Mouse (Mus musculus): ENCODE measurements around the gene Mylpf. TPM values are rescaled to one million over a fixed set of nuclear protein-coding genes. Genes with fewer than 3 reads are reported as not detected.

Gene Mylpf
- total RNA-seq, 1 experiment, result 498 TPM

- DNase-seq (ENCODE audit: low read depth, low spot score), result peak; percentile 86
- no peaks in the 10 kb centered on the region for H3K4me1 ChIP-seq (ENCODE audit: control insufficient read depth in 2 of 2, insufficient read depth in 2 of 2, low read length in 2 of 2, poor library complexity in 1 of 2)
- no peaks in the 10 kb centered on the region for H3K9me3 ChIP-seq (ENCODE audit: control insufficient read depth, insufficient read depth, low read depth, low read length)
- in situ Hi-C loops (cut with MboI; ENCODE audit: low sequenced_read_pairs in 2 of 2, unreplicated experiment in 2 of 2), result no loop called here
- TF ChIP-seq HCFC1 (IDR thresholded peaks at IDR 0.05; ENCODE audit: borderline replicate concordance, insufficient read depth, low read length) (peak; percentile 25; the same call in 1 of the 2 replicates), MAFK (IDR thresholded peaks at IDR 0.05; ENCODE audit: insufficient read depth, low read depth, low read length) (no peak), ZC3H11A (IDR thresholded peaks at IDR 0.05; ENCODE audit: borderline replicate concordance, low read depth, low read length) (no peak), ZNF384 (IDR thresholded peaks at IDR 0.05; ENCODE audit: low read depth, low read length) (no peak), CHD2 (IDR thresholded peaks at IDR 0.05; ENCODE audit: low read depth, low read length) (no peak)
- peak overlapping the region; percentile 71 for H3K27ac ChIP-seq (ENCODE audit: insufficient read depth, low read depth, low read length, poor library complexity, severe bottlenecking)
- peak overlapping the region; percentile 66 to 77 for H3K4me3 ChIP-seq (ENCODE audit: insufficient read depth in 1 of 2, low read depth in 1 of 2, low read length in 2 of 2, poor library complexity in 1 of 2, severe bottlenecking in 1 of 2)
- peak overlapping the region; percentile 83 for H3K9ac ChIP-seq (ENCODE audit: insufficient read depth, low read depth, low read length, poor library complexity, severe bottlenecking)
- peaks cover 29% of the 10 kb centered on the region for H3K36me3 ChIP-seq (ENCODE audit: control insufficient read depth, insufficient read depth, low read length, poor library complexity, severe bottlenecking)
These were observed 45.4 kb downstream of the Mylpf start for GRCm38 (mm10) chr7:127253821-127254769.

- Histone ChIP-seq H3K4me1 (ENCODE audit: control insufficient read depth in 2 of 2, insufficient read depth in 2 of 2, low read length in 2 of 2, poor library complexity in 1 of 2) (no peaks in the 10 kb centered on the region), H3K4me3 (ENCODE audit: insufficient read depth in 1 of 2, low read depth in 1 of 2, low read length in 2 of 2, poor library complexity in 1 of 2, severe bottlenecking in 1 of 2) (peak overlapping the region; percentile 51 to 77), H3K36me3 (ENCODE audit: control insufficient read depth, insufficient read depth, low read length, poor library complexity, severe bottlenecking) (peaks cover 27% of the 10 kb centered on the region), H3K9ac (ENCODE audit: insufficient read depth, low read depth, low read length, poor library complexity, severe bottlenecking) (peak overlapping the region; percentile 83; the same call in 1 of the 2 replicates), H3K27ac (ENCODE audit: insufficient read depth, low read depth, low read length, poor library complexity, severe bottlenecking) (no peak overlapping the region; the same call in 1 of the 2 replicates), H3K9me3 (ENCODE audit: control insufficient read depth, insufficient read depth, low read depth, low read length) (no peaks in the 10 kb centered on the region)
- TF ChIP-seq ZC3H11A (IDR thresholded peaks at IDR 0.05; ENCODE audit: borderline replicate concordance, low read depth, low read length) (no peak), ZNF384 (IDR thresholded peaks at IDR 0.05; ENCODE audit: low read depth, low read length) (no peak), MAFK (IDR thresholded peaks at IDR 0.05; ENCODE audit: insufficient read depth, low read depth, low read length) (no peak), HCFC1 (IDR thresholded peaks at IDR 0.05; ENCODE audit: borderline replicate concordance, insufficient read depth, low read length) (no peak), CHD2 (IDR thresholded peaks at IDR 0.05; ENCODE audit: low read depth, low read length) (no peak)
- no peak for DNase-seq (ENCODE audit: low read depth, low spot score)
- in situ Hi-C loops (cut with MboI; ENCODE audit: low sequenced_read_pairs in 2 of 2, unreplicated experiment in 2 of 2), result no loop called here
These were observed 46.3 kb downstream of the Mylpf start for GRCm38 (mm10) chr7:127255008-127255407.

GRCm38 (mm10) chr7:127255965-127256364, 47.3 kb downstream of the Mylpf start:
- peaks cover 27% of the 10 kb centered on the region for H3K36me3 ChIP-seq (ENCODE audit: control insufficient read depth, insufficient read depth, low read length, poor library complexity, severe bottlenecking)
- no peak for TF ChIP-seq CHD2 (IDR thresholded peaks at IDR 0.05; ENCODE audit: low read depth, low read length)

GRCm38 (mm10) chr7:127256518-127256917, 47.8 kb downstream of the Mylpf start:
- H3K36me3 ChIP-seq (ENCODE audit: control insufficient read depth, insufficient read depth, low read length, poor library complexity, severe bottlenecking), result peaks cover 27% of the 10 kb centered on the region
- in situ Hi-C loops (cut with MboI; ENCODE audit: low sequenced_read_pairs in 2 of 2, unreplicated experiment in 2 of 2), result no loop called here
- no peak for TF ChIP-seq HCFC1 (IDR thresholded peaks at IDR 0.05; ENCODE audit: borderline replicate concordance, insufficient read depth, low read length)
- no peak for TF ChIP-seq CHD2 (IDR thresholded peaks at IDR 0.05; ENCODE audit: low read depth, low read length)
- TF ChIP-seq MAFK (IDR thresholded peaks at IDR 0.05; ENCODE audit: insufficient read depth, low read depth, low read length), result no peak
- TF ChIP-seq ZNF384 (IDR thresholded peaks at IDR 0.05; ENCODE audit: low read depth, low read length), result no peak
- no peak for TF ChIP-seq ZC3H11A (IDR thresholded peaks at IDR 0.05; ENCODE audit: borderline replicate concordance, low read depth, low read length)
- no peak overlapping the region for H3K4me3 ChIP-seq (ENCODE audit: insufficient read depth in 1 of 2, low read depth in 1 of 2, low read length in 2 of 2, poor library complexity in 1 of 2, severe bottlenecking in 1 of 2)
- H3K27ac ChIP-seq (ENCODE audit: insufficient read depth, low read depth, low read length, poor library complexity, severe bottlenecking), result no peak overlapping the region
- H3K4me1 ChIP-seq (ENCODE audit: control insufficient read depth in 2 of 2, insufficient read depth in 2 of 2, low read length in 2 of 2, poor library complexity in 1 of 2), result peaks cover 0 to 3% of the 10 kb centered on the region in 2 experiments; a peak in 1 of 4 replicates
- no peak for DNase-seq (ENCODE audit: low read depth, low spot score)
- no peak overlapping the region for H3K9ac ChIP-seq (ENCODE audit: insufficient read depth, low read depth, low read length, poor library complexity, severe bottlenecking)
- H3K9me3 ChIP-seq (ENCODE audit: control insufficient read depth, insufficient read depth, low read depth, low read length), result no peaks in the 10 kb centered on the region

More at GRCm38 (mm10) chr7:127255965-127256364, 47.3 kb downstream of the Mylpf start:
- H3K4me3 ChIP-seq (ENCODE audit: insufficient read depth in 1 of 2, low read depth in 1 of 2, low read length in 2 of 2, poor library complexity in 1 of 2, severe bottlenecking in 1 of 2), result no peak overlapping the region
- DNase-seq (ENCODE audit: low read depth, low spot score), result no peak
- in situ Hi-C loops (cut with MboI; ENCODE audit: low sequenced_read_pairs in 2 of 2, unreplicated experiment in 2 of 2), result no loop called here
- no peak overlapping the region for H3K9ac ChIP-seq (ENCODE audit: insufficient read depth, low read depth, low read length, poor library complexity, severe bottlenecking)
- H3K27ac ChIP-seq (ENCODE audit: insufficient read depth, low read depth, low read length, poor library complexity, severe bottlenecking), result no peak overlapping the region
- peaks cover 0 to 1% of the 10 kb centered on the region in 2 experiments; a peak in 1 of 4 replicates for H3K4me1 ChIP-seq (ENCODE audit: control insufficient read depth in 2 of 2, insufficient read depth in 2 of 2, low read length in 2 of 2, poor library complexity in 1 of 2)
- no peaks in the 10 kb centered on the region for H3K9me3 ChIP-seq (ENCODE audit: control insufficient read depth, insufficient read depth, low read depth, low read length)
